Mouse (Mus musculus) liver, embryonic 14.5 days (tissue): ENCODE data around the gene Pds5a. TPM values are rescaled to one million over a fixed set of nuclear protein-coding genes. Genes with fewer than 3 reads are reported as not detected.

Source experiments
- ATAC-seq: fragments of 200-750 bp; cut with Nextera tagmentation; 2 replicates; pipeline ENCODE4 v1.8.0; 2017; ENCODE audit warnings: moderate number of reproducible peaks, mild to moderate bottlenecking, moderate library complexity; ENCODE audit not compliant: insufficient read depth
- DNase-seq, 3 experiments: peaks; one replicate each; pipeline ENCODE4 v3.0.0-alpha.2; 2012 to 2013; ENCODE audit warnings: low read depth in 3 of 3, low spot score in 3 of 3
- H3K27ac ChIP-seq: fragments of 300-500 bp; sonication (generic); 2 replicates; pipeline ENCODE4 v1.5.1; 2014; ENCODE audit warnings: moderate library complexity, mild to moderate bottlenecking, control low read depth, inconsistent platforms
- H3K27me3 ChIP-seq: fragments of 300-500 bp; sonication (generic); 2 replicates; pipeline ENCODE4 v1.6.1; 2014; ENCODE audit warnings: mild to moderate bottlenecking, low read length, moderate library complexity; ENCODE audit not compliant: control insufficient read depth, insufficient read depth
- H3K36me3 ChIP-seq: fragments of 300-500 bp; sonication (generic); replicated peaks from 2 replicates; pipeline ENCODE4 v1.6.1; 2014; ENCODE audit warnings: low read depth; ENCODE audit not compliant: control insufficient read depth, insufficient read depth
- H3K4me1 ChIP-seq, 2 experiments: fragments of 200-500 bp in 1 of 2; fragments of 300-500 bp in 1 of 2; sonication (generic) in 1 of 2; replicated peaks; 2 replicates each; pipeline ENCODE4 v1.6.1; 2012 to 2014; ENCODE audit warnings: antibody characterized with exemption in 1 of 2, inconsistent platforms in 1 of 2, low read length in 1 of 2; ENCODE audit not compliant: control insufficient read depth in 2 of 2, insufficient read depth in 2 of 2
- H3K4me2 ChIP-seq: fragments of 300-500 bp; sonication (generic); 2 replicates; pipeline ENCODE4 v1.6.1; 2014; ENCODE audit warnings: low read depth, mild to moderate bottlenecking, control low read depth, moderate library complexity
- H3K4me3 ChIP-seq, 2 experiments: fragments of 200-500 bp in 1 of 2; fragments of 300-500 bp in 1 of 2; sonication (generic) in 1 of 2; 2 replicates each; pipeline ENCODE4 v1.5.1; 2012 to 2014; ENCODE audit warnings: low read depth in 2 of 2, low read length in 2 of 2, mild to moderate bottlenecking in 2 of 2, control low read depth in 1 of 2, inconsistent platforms in 1 of 2, moderate library complexity in 1 of 2; ENCODE audit not compliant: insufficient read depth in 1 of 2
- H3K9ac ChIP-seq: fragments of 300-500 bp; sonication (generic); replicated peaks from 2 replicates; pipeline ENCODE4 v1.6.1; 2014; ENCODE audit warnings: mild to moderate bottlenecking, control low read depth, moderate library complexity
- H3K9me3 ChIP-seq: fragments of 300-500 bp; sonication (generic); 2 replicates; pipeline ENCODE4 v1.6.1; 2016; ENCODE audit warnings: low read length, mixed read lengths; ENCODE audit not compliant: control insufficient read depth
- CTCF ChIP-seq: IDR thresholded peaks from 2 replicates; pipeline ENCODE4 v1.5.1; 2016; ENCODE audit warnings: antibody characterized with exemption, low read depth, control low read depth
- EP300 ChIP-seq: IDR thresholded peaks from 2 replicates; pipeline ENCODE4 v1.6.1; 2016; ENCODE audit warnings: antibody characterized with exemption, low read depth
- WGBS: fragments of 180-500 bp; shearing (Covaris S2); extraction: QIAGEN DNeasy Blood & Tissue Kit; methylation state at CpG from one replicate; pipeline ENCODE4 v1.1.7; 2014; ENCODE audit not compliant: insufficient replicate concordance; 5-methylcytosine and 5-hydroxymethylcytosine counted together
- polyA plus RNA-seq, 2 experiments: library from polyadenylated mRNA; depleted of rRNA in 1 of 2; stranded (reverse) in 1 of 2; unstranded in 1 of 2; fragments of >200 nt; fragmentation: Nextera tagmentation in 1 of 2; extraction: Ambion mirVana in 1 of 2; gene quantifications; 2 replicates each; pipeline versions ENCODE4 v1.2.1 to v1.2.3; 2012 to 2014

The Pds5a gene
- polyA plus RNA-seq (2012; rRNA removed) = 24.4 and 31.4 TPM in 2 replicates
- polyA plus RNA-seq (2014; fragmentation: Nextera tagmentation; extraction: Ambion mirVana) = 24.9 and 27.3 TPM in 2 replicates

DNA sequence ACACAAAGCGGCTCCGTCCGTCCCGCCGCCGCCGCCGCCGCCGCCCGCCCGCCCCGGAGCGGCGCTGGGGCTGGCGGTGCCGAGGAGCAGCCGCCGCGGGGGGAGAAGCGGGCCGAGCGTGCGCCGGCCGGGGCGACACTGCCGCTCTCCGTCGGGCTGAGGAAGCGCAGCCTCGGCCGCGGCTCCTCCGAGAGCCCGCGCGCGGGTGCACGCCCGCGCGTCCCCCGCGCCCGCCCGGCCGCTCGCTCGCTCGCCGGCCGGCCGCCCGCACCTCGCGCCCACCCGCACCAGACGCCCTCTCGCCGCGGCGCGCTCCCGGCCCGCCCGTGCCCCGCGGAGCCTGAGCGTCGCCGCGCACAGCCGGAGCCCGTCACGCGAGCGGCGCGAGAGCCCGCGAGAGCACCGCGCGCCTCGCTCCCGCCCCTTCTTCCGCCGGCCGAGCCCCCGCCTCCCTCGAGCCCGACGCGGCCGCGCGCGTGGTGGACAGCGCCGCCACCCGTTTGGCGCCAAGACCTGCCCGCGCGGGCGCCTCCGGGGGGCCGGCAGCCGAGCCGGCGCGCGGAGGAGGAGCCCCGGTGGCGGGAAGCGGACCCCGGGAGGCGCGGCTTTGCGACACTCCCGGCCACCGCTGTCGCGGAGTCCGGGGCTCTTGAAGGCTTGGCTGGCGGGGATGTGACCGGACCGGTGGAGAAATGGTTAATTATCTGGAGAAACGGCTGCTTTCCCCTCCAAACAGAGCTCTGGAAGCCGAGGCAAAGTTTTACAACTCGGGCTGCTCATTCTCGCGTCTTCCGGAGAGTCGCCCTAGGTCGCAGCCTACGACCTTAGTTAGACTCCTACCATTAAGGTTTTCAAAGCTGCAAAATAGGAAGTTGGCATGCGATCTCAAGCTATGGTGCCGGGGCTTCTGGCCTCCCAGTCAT is at the start of gene Pds5a:
TSS of gene Pds5a (minus strand) at position 438 of the 923 bp plus-strand sequence.
- ATAC-seq = peak; percentile 86
- H3K4me2 ChIP-seq = peak within 1 kb of the TSS; percentile 91
- H3K36me3 ChIP-seq = peaks cover 15% of the 10 kb centered on the region
- H3K9ac ChIP-seq = peak within 1 kb of the TSS; percentile 98
- H3K27me3 ChIP-seq = no peaks in the 10 kb centered on the region
- H3K4me3 ChIP-seq = peak within 1 kb of the TSS; percentile 81 to 87
- peaks cover 16 to 23% of the 10 kb centered on the region in 2 experiments for H3K4me1 ChIP-seq
- H3K9me3 ChIP-seq = no peaks in the 10 kb centered on the region
- TF ChIP-seq CTCF = peak; percentile 28
- no peak for TF ChIP-seq EP300
- DNase-seq = peak; percentile 73 to 79 (median 74)
- H3K27ac ChIP-seq = peak within 1 kb of the TSS; percentile 90
- under 1% methylated on average over 116 of the region's 140 CpGs for WGBS

DNA sequence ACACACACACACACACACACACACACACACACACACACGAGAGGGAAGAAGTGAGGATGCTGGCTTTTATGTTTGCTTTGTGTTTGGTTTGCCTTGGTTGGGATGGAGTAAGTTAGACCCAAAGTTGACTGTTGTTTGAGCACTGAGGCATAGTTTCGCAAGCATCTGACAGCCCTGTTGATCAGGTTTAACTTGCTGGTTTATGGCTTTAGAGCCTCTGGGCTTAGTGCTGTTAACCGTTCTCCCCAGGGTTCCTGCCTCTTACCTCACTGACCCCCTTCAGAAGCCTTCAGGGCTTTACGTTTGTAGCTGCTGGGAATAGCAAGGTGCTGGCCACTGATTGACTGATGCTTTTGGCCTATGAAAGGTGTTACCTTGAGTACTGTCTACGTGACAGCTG is 48.8 kb upstream of the Pds5a start:
- no peak overlapping the region for H3K4me2 ChIP-seq
- 65% methylated on average over 5 of the region's 5 CpGs for WGBS
- no peaks in the 10 kb centered on the region for H3K36me3 ChIP-seq
- H3K4me1 ChIP-seq = peaks cover 0 to 3% of the 10 kb centered on the region in 2 experiments; a peak in 1 of 4 replicates
- H3K27me3 ChIP-seq = no peaks in the 10 kb centered on the region
- TF ChIP-seq CTCF (no peak), EP300 (no peak)
- H3K27ac ChIP-seq = no peak overlapping the region
- ATAC-seq (no peak), DNase-seq (no peak)
- H3K4me3 ChIP-seq = no peak overlapping the region
- no peak overlapping the region for H3K9ac ChIP-seq
- H3K9me3 ChIP-seq = no peaks in the 10 kb centered on the region

DNA sequence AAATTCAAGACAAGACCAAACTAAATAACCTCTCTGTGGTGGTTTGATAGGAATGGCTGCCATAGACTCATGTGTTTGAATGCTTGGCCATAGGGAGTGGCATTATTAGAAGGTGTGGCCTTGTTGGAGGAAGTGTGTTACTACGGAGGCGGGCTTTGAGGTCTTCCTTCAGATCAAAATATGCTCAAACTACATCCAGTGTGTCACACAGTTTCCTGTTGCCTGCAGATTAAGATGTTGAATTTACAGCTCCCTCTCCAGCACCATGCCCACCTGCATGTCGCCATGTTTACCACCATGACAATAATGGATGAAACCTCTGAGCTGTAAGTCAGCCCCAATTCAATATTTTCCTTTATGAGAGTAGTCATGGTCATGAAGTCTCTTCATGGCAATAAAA is 41.3 kb upstream of the Pds5a start:
- Histone ChIP-seq H3K4me2 (no peak overlapping the region), H3K9ac (no peak overlapping the region), H3K4me3 (no peak overlapping the region), H3K27ac (no peak overlapping the region), H3K36me3 (no peaks in the 10 kb centered on the region), H3K27me3 (no peaks in the 10 kb centered on the region), H3K9me3 (no peaks in the 10 kb centered on the region), H3K4me1 (peaks cover 0 to 7% of the 10 kb centered on the region in 2 experiments; a peak in 2 of 4 replicates)
- DNase-seq = no peak
- no peak for TF ChIP-seq CTCF
- TF ChIP-seq EP300 = no peak
- WGBS = 51% methylated on average over 3 of the region's 3 CpGs
- ATAC-seq = no peak

DNA sequence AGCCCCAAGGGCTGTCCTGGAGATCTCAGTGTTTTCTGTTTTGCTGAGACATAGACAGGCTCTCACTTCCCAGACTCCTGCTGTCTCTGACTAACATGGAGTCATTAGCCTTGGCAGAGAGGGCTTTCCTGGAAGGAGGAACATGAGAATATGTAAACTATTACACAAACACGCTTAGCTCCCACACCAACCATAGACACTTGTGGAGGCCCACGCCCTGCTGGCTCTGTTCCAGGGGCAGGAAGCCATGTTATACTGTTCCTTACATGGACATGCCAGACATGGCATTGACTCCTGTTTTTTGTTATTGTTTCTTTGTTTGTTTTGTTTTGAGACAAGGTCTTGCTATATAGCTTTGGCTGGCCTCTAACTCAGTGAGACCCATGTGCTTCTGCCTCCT is 37.5 kb upstream of the Pds5a start:
- Histone ChIP-seq H3K27me3 (no peaks in the 10 kb centered on the region), H3K9me3 (no peaks in the 10 kb centered on the region), H3K4me1 (peaks cover 19 to 29% of the 10 kb centered on the region in 2 experiments), H3K4me2 (no peak overlapping the region), H3K9ac (no peak overlapping the region), H3K4me3 (no peak overlapping the region), H3K36me3 (no peaks in the 10 kb centered on the region), H3K27ac (no peak overlapping the region)
- no peak for ATAC-seq
- TF ChIP-seq CTCF (no peak), EP300 (no peak)
- DNase-seq = no peak
- WGBS = 72% methylated on average over 2 of the region's 2 CpGs
